Mouse (Mus musculus) urinary bladder, postnatal 25 days (tissue): Measurements from ENCODE around the gene Strap.
"Not testable (repeated sequence)": the region's sequence is repeated elsewhere in the genome, so short reads cannot be mapped to it uniquely, and the experiment has no call there.

ENCODE experiments used
- DNase-seq: peaks from one replicate; pipeline ENCODE4 v3.0.0; 2022; ENCODE audit warnings: low spot score

Strap gene

DNA sequence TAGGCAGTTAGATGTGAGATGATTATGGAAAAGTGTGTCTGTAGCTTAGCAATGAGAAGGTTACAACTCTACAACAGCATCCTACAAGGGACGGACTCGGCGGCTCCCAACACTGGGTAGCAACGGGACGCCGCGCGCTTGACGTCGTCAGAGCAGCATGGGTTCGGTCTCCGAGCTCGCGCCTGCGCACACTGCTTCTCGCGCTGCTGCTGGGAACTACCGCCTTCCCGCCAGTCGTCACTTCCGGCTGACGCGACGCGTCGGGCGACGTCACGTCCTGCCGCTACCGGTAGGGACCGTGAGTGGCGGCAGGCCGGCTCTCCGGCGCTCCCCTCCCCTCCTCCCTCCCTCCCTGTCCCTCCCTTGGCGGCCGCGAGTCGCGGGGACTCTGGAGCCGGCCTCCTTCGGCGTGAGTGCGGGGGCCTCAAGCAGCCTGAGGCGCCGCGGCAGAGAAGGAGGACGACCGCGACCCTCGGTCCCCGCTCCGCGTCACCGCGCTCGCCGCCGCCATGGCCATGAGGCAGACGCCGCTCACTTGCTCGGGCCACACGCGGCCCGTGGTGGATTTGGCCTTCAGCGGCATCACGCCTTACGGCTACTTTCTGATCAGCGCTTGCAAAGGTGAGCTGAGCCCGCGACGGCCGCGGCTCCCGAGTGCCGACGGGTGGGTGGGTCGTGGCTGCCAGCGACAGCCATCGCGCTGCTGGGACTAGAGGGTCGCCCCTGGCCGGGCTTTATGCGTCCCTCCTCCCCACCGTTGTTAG is at the start of gene Strap:
Strap (plus strand) TSS at position 233 of the 764 bp plus-strand sequence.
- peak; percentile 93 for DNase-seq

GRCm38 (mm10) chr6:137687667-137688066 is 47.2 kb upstream of the Strap start:
- no peak for DNase-seq

GRCm38 (mm10) chr6:137688079-137688478 is 46.8 kb upstream of the Strap start:
- no peak for DNase-seq

- DNase-seq = no peak
Observed at GRCm38 (mm10) chr6:137688506-137689105, 46.3 kb upstream of the Strap start.

DNA sequence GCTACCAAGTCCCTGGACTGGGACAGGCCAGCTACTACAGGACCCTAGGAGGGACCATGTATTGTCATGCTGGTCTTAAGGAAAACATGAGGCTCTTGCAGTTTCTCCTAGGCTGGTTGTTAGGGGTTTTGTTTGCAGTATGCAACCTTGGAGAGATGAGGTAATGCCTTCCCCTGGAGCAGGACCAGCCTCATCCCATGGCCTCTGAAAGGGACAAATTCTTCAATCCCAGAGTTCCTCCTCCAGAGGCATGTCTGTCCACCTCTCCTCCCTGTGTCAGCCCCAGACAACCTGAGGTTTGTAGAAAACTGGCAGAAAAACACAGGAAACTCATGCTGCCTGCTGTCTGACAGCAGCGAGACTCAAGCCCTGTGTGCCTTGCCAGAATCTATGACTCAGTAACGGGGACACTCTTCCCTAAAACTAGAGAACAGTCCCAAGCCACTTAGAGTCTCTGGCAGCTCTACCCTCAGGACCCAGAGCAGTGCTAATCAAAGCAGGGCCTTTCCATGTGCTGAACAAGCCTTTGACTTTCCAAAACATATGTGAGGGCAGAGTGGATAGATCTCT is 44.2 kb upstream of the Strap start:
- no peak for DNase-seq

DNA sequence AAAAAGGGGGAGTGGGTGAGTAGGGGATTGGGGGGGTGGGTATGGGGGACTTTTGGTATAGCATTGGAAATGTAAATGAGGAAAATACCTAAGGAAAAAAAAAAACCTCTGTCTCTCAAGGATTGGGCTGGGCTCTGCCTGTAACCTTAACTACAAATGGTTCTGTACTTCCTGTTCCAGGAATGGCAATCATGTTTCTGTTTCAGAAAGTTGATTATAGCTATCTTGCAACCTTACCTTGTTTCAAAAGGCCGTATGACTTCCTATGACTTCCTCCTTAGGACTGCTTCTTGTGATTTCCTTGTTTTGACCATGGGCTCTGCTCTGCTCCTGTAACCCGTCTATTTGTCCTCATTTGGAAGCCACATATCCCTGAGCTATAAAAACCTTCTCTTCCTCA is 40.6 kb upstream of the Strap start:
- no peak for DNase-seq

DNA sequence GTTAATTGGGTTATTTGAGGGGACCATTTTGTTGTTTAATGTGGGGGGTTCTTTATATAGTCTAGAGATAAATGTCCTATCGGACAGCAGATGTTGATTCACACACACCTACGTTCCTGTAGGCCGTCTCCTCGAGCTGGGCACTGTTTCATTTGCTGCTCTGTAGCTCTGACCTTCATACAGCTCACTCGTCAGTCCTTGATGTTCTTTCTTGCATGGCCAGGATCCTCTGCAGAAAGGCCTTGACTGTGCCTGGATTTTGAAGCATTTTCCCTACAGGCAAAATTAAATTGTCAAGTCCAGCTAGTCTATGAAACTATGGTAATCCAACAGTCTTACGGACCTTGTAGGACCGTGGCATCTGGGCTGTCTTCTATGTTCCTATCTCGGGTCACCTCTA is 39.8 kb upstream of the Strap start:
- DNase-seq = no peak

DNA sequence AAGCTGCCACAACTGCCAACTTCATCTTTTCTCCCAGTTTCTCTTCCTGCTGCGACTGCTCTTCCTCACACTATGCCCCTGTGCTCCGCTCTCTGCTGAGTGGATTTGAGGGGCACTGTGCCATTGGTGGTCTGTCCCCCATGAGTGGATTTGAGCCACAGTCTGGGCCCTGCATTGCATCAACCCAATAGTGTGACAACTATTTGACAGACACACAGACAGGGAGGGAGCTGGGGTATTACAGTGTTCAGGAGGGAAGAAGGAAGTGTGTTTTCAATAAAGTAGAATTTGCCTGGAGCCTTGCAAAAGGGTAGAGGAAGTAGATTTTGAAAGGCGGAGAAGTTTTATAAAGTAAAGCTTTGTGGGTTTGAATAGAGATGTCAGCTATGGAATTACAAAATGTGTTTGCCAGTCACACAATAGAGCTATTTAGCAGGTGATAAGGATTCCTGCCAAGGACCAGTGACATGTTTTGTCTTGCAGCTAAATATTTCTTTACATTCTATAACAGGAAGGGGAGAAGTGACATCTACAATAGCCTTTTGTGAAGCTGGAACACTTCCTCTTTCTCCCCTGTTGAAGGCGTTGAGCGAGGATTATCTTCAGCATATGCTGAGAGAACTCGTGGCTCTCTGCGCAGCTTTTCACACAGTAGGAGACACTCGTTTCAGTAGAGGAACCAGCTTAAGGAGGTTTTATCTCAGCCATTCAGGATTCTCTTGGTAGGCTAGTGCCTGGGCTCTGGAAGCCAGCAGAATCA is 38.3 kb upstream of the Strap start:
- DNase-seq = no peak

GRCm38 (mm10) chr6:137699434-137699833 is 35.4 kb upstream of the Strap start:
- no peak for DNase-seq

DNA sequence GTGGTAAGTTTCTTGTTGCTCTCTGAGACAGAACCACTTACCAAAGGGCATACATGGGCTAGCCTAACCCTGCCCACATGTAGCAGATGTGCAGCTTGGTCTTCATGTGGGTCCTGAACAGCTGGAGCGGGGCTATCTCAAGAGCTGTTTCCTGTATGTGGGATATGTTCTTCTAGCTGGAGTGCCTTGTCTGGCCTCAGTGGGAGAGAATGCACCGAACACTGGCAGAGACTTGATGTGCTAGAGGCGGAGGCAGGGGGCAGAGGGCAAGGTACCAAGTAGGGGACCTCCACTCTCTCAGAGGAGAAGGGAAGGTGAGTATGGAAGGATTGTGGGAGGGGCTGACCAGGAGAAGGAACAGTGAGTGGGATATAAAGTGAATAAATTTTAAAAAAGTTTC is 32.7 kb upstream of the Strap start:
- no peak for DNase-seq

DNA sequence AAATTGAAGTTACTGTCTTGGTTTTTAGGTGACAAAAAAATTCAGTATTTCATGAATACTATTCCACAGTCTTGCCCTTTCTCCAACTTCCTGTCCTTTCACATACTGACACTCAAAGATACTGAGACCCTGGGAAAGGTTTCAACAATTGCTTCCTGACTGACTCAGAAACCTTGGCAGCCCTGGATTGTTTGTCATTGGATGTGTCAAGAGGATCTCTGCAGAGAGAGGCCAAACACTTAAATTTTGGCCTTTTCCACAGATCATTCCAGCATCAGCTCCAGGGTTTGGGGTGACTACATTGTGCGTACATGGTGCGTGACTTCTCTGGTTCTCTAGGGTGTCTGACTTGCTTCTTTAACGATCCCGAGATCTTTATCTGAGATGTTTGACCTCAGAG is 32.0 kb upstream of the Strap start:
- no peak for DNase-seq

DNA sequence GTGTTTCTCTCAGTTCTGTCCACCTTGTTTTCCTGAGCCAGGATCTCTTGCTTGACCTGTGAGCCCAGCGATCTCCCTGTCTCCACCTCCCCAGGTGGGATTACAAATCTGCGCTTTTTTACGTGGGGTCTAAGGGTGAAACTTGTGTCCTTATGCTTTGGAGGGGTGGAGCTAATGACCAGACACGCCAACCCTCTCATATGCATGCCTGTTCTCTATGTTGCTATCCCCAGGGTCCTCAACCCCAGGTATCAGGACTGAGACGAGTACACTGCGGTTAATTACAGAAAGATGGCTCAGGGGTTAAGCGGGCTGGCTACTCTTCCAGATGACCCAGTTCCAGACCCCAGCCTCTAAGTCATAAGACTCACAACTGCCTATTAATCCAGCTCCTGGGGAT is 31.4 kb upstream of the Strap start:
- DNase-seq = no peak

- no peak for DNase-seq
Observed at GRCm38 (mm10) chr6:137704300-137704939, 30.5 kb upstream of the Strap start.

DNA sequence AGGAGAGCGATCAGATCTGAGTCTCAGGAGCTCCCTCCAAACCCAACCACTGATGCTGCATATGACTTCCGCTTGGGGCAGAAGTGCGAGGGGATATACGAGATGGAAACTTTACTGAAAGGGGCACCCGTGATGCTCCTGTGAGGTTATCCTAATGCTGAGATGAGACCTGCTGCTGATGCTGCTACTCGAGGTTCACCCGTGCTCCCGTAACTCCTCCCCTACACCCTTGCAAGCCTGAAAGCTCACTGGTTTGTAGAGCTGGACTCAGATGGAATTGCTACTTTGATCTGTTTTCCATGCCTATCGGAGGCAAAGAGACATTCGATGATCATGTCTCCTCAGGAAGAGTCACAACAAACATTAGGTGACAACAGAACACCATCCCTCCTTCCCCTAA is 28.7 kb upstream of the Strap start:
- no peak for DNase-seq

- DNase-seq = not testable (repeated sequence)
Observed at GRCm38 (mm10) chr6:137708726-137709405, 26.0 kb upstream of the Strap start.

DNA sequence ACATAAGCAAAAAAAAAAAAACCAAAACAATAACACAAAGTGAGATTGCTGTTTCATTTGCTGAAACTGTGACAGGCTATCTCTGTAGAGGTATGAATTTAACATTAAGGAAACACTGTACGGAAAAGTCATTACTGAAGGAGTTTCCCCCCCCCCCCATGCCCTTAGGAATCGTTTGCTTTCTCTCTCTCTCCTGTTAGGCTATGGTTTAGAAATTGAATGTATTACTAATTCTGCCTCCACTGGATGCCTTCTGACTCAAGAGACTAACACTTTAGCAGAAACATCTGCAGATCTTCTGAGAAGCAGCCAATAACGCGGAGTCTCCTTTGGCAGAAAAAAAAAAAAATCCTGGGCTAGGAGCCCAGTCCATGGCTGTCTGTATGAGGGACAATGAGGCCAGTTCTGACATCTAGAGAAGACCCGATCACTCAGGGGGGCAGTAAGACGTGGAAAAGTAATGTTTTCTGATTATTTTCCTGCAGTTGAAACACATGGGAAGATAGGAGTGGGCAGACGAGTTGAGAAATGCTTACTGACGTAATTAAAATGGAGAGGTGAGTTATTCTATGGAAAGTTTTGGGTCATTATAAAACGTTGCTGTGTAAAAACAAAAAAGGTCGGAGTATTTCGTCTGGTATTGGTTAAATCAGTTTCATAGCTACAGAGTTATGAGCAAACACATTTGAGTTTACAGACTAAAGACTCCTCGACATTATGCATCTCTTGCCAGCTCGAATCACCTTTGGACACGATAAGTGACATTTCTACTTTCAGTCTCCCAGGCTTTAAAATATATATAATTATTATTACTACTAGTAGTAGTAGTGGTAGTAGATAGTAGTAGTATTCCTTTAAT is 24.5 kb upstream of the Strap start:
- no peak for DNase-seq

GRCm38 (mm10) chr6:137712654-137713309 is 22.1 kb upstream of the Strap start:
- no peak for DNase-seq

DNA sequence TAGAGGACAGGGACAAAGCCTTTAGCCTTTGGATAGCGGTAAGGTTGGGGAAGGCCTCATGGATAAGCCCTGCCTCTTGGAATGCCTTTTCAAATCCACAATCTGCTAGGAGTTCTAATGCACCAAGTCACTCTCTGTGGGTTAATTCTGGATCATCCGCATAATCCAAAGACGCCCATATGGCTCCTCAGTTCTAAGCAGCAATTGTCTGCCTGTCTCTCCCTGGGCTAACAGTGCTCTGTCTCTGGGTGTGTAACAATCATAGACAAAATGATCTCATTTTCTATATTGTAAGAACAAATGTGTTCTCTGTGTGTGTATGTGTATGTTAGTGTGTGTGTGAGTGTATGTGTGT is 21.6 kb upstream of the Strap start:
- no peak for DNase-seq

GRCm38 (mm10) chr6:137716802-137717201 is 18.1 kb upstream of the Strap start:
- DNase-seq = no peak

- DNase-seq = no peak
Observed at GRCm38 (mm10) chr6:137722220-137722931, 12.5 kb upstream of the Strap start.
